Mouse (Mus musculus) hematopoietic stem cell, adult 5-6 weeks (primary cell): ENCODE results near the gene Tbcc. TPM values are rescaled to one million over a fixed set of nuclear protein-coding genes. Genes with fewer than 3 reads are reported as not detected.
A peak's percentile ranks its signal among the peaks of the same experiment; 100 is the strongest.

ENCODE experiments used
- ATAC-seq, 2 experiments: fragments of 125-278 bp in 1 of 2; replicated peaks in 1 of 2; 2 replicates each; pipeline ENCODE4 v1.8.0; 2016 to 2017; ENCODE audit warnings: inconsistent platforms in 2 of 2, mild to moderate bottlenecking in 2 of 2, moderate number of reproducible peaks in 2 of 2, low read depth in 1 of 2, moderate TSS enrichment in 1 of 2; ENCODE audit not compliant: low FRiP score in 2 of 2, poor library complexity in 2 of 2, severe bottlenecking in 2 of 2, insufficient read depth in 1 of 2, low TSS enrichment in 1 of 2
- total RNA-seq: library from RNA; stranded (forward); fragments of 172-1452, 232-1000 nt; gene quantifications from 2 replicates; pipeline ENCODE4 v1.2.3, GENCODE M21; 2017

The Tbcc gene
- total RNA-seq, 1 experiment from 2014 or later: 14.6 TPM

DNA sequence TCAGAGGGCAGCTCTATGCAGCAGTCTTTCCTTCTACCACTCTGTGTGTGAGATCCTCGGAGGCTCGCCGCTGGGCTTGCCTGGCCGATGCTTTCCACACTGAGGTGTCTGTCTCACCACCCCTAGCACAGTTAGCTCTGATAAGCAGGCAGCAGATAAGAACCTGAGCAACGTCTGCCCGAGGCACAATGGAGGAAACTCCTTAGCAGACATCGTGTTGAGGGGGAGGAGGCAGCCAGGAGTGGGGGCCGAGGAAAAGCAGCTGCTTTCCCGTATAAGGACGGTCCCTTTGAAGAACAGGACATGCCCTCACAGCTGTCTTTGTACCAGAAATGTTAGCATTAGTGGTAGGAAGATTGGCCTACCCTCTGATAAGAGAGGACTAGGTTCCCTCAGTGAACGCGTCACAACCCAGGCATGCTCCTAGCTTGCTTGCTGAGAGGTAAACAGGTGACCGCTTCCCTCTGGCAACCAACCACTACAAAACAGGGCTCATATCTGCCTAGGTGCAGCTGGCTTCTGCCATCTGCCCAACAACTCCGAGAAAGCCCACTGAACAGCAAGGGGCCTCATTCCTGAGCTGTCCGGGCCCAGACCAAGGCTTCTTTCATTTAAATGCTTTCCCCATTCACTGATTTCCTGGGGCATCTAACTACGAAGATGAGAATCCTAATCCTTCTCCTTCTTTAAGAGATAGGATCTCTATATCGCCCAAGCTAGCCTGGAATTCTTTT, 4.4 kb upstream of the Tbcc start:
- no peak for ATAC-seq

GRCm38 (mm10) chr17:46888511-46889212, 1.8 kb upstream of the Tbcc start:
- no peak for ATAC-seq

DNA sequence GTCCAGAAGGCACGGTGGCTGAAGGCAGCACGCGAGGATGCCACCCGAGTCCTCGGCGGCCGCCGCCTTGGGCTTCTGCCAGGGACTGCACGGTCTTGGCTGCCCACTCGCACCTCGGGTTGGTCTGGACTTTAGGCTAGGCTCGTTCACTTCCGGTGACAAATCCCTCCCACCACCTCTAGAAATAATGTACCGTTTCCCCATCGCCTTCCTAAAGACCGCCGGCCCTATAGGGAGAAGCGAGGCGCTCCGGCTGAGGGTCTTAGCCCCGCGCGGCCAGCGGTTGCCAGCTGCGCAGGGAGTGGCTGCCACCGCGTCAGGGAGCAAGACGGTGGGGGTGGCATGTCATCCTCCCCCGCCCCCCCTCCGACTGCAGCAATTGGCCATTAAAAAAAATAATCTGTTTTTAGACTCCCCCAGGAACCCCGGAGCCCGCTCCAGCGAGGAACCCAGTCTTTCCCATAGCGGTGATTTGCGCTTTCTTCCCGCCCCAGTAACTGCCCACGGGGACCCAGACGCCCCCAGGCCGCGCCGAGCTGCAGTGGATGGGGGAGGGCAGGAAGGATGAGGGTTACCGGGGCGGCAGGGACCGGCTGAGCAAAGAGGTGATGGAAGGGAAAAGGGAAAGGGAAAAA, 917 bp upstream of the Tbcc start:
- ATAC-seq: peak in 1 of 2 experiments; percentile 7; a peak in 1 of 4 replicates

GRCm38 (mm10) chr17:46890843-46891594, 535 bp downstream of the Tbcc start:
- peak in 1 of 2 experiments; percentile 12; a peak in 2 of 4 replicates for ATAC-seq

DNA sequence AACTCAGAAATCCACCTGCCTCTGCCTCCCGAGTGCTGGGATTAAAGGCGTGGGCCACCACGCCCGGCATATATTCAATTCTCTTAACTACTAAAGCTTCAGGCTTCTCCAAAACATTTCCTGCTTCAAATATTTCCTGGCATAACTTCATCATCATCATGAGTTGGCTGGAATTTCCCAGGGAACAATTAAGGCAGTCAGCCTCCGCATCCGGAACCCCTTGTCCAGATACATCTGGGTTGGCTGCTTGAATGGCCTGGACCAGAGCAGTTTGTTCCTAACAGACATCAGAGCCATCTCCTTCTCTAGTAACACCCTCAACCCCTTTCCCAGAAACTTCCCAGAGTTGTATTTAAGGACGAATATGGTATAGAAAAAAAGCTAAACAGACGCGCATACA, 4.9 kb downstream of the Tbcc start:
- ATAC-seq: no peak

DNA sequence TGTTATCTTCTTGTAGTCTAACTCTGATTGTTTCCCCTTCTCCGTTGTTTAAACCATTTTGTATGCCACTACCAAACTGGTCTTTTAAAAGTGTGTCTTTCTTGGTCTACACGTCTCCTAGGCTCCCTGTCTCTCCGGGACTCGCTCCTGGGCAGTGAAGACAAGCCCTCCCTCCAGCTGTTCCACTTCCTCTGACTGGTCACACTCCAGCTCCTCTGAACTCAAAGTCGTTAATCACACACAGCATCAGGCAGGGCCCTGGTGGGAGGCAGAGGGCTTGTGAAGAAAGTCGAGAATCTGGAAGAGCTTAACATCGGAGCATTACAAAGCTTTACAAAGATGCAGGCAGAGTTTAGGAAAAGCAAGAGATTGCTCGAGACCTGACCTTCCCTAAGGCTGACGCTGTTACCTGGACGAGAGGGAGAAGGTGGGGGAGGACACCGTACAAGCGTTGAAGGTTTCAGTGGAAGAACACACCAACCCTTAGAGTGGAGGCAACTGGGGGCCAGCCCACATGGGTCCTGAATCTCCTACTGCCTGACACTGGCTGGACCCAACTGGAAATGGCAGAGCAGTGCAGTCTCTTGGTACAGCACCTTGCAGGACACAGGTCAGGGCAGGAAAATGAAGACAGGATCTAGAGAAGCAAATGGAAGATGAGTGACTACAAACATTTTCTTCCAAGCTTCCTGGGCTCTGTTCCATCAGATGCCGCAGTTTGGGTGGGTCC, 6.9 kb downstream of the Tbcc start:
- ATAC-seq: no peak

- ATAC-seq: no peak
Measured at GRCm38 (mm10) chr17:46900941-46901340, 10.5 kb downstream of the Tbcc start.

DNA sequence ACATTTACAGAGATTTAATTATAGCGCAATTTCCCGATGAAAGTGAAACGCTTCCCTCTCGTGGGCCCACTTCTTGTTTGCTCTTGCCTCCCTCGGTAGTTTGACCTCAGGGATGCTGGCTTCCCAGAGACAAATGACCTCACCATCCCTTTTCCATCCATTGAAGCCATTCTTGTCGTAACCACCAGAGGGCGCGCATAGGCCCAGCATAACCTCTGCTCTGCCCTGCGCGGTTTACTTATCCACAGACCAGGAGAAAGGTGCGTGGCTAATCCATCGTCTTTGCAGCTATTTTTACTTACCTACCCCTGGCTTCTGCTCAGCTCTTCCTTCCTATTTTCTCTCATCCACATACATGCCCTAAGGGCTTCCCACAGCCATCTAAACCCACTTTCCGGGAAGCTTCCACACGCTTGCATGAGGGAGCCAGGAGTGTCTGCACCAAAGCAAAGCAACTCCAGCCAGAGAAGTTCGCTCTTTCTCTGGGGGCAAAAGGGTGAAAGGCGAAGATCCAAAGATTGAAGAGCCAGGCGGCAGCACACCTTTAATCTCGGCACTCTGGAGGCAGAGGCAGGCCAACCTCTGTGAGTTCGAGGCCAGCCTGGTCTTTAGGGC, 13.5 kb downstream of the Tbcc start:
- ATAC-seq: peak; percentile 87 to 93

DNA sequence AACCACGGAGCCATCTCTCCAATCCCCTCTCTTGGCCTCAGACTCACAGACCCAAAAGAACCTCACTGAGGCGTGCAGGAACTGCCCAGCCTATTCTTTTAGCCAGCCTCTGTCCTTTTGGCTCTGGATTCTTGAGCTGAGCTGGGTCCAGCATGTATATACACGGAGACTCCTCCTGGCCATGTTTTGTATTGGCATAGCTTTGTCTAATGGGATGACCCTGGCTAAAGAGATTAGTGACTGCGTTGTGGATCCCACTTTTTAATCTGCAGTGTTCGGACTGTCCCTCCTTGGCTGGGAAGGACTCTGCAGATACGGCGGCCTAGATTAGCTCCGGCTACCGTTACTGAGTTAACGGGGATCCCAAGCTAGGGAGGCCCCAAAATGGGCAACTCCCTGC, 19.7 kb downstream of the Tbcc start, which contains the start of gene Prph2:
Prph2 (plus strand) TSS at position 274 of the 400 bp plus-strand sequence.
- ATAC-seq: no peak

DNA sequence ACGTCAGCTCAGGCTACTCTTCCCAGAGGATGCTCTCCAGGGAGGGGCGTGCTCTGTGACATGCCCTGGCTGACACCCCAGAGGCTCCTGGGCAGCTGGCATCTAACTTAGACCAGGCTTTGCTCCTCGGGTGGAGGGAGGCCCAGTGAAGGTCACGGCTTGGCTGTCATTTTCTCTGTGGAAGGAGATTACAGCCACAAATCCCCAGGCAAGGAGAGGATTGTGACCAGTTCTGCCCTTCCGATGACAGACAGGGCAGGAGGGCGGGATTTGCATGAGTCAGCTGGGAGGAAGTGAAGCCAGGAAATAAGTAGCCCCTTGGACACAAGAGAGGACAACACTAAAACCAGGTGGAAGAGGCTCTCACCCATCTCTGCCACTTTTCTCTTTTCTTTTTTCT, 21.8 kb downstream of the Tbcc start:
- ATAC-seq: no peak

- ATAC-seq: no peak
Measured at GRCm38 (mm10) chr17:46915129-46915528, 24.6 kb downstream of the Tbcc start.

GRCm38 (mm10) chr17:46918951-46919350, 28.5 kb downstream of the Tbcc start:
- ATAC-seq: no peak

DNA sequence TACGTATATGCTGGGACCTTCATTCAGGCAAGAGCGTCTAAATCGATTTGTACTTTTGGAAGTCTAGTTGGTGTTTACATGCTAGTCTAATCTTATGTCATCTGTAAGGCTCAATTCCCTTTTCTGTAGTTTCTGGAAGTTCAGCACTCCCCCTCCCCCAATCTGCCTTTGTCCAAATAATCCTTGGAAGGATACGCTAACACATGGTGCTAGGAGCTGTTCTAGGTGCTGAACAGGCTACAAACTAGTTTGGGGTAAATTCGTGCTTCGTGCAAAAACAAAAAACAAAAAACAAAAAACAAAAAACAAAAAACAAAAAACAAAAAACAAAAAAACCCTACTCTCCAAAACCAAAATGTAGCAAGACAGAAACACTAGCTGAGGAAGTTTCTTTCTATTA, 30.4 kb downstream of the Tbcc start:
- ATAC-seq: no peak

- no peak for ATAC-seq
Measured at GRCm38 (mm10) chr17:46926192-46926591, 35.7 kb downstream of the Tbcc start.

DNA sequence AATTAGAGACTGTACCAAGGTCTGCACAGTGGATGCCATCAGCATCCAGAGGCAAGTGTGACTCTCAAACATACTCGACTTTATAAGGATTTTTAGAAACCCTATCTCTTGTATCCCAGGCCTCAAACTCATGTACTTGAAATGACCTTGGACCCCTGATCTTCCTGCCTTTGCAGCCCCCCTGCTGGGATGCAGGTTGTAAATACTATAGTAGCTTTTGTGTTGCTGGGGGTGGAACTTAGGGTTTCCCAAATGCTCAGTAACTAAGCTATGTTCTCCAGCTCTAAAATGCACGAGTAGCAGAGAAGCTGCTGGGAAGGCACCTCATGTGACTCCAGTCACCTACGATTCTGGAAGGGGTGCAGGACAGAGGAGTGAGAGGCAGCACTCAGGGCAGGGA, 36.5 kb downstream of the Tbcc start:
- no peak for ATAC-seq

DNA sequence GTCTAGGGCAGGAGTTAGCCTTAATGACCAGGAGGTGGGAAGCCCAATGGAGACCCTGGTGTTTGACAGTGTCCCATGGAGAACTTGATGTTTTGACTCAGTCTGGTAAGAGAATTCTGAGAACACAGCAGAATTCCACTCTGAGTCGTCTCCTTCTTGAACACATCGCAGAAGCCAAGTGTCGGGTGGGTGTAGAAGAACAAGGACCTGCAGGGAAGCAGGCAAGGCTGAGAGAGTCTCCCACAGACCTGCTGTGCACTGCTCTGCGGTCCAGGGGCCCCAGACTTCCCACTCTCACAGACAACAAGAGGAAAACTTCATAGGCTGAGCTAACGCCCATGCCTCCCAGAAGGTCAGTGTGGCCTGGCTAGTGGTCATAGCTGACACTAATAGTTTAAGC, 37.3 kb downstream of the Tbcc start:
- no peak for ATAC-seq

GRCm38 (mm10) chr17:46929277-46929676, 38.8 kb downstream of the Tbcc start:
- ATAC-seq: no peak
